ENCODE assay signal across 7 mouse cellular contexts in genomic region chr19:5068570-5069234, GRCm38 (mm10). TPM values are rescaled to one million over a fixed set of nuclear protein-coding genes. Genes with fewer than 3 reads are reported as not detected.
DNase-seq lines count a peak whose midpoint lies in the region; ATAC-seq lines count a peak whose summit lies in the region.

No protein-coding gene starts in this region.

- H3K4me3 ChIP-seq in lung, embryonic 15.5 days, result peak overlapping the region; percentile 62
- peak overlapping the region; percentile 61 for H3K4me3 ChIP-seq in forebrain, embryonic 10.5 days
- peak overlapping the region; percentile 63 for H3K4me3 ChIP-seq in intestine, embryonic 16.5 days (ENCODE audit: low read length)
- H3K4me3 ChIP-seq in neural tube, embryonic 14.5 days (ENCODE audit: low read depth, low read length), result peak overlapping the region; percentile 37

- H3K27me3 ChIP-seq in lung, embryonic 15.5 days, result peaks cover 46% of the 10 kb centered on the region
- peaks cover 72% of the 10 kb centered on the region for H3K27me3 ChIP-seq in forebrain, embryonic 10.5 days (ENCODE audit: poor library complexity, severe bottlenecking)
- peaks cover 26% of the 10 kb centered on the region; the same call in 1 of the 2 replicates for H3K27me3 ChIP-seq in intestine, embryonic 16.5 days (replicated peaks; ENCODE audit: control insufficient read depth, insufficient read depth, low read length)
- peaks cover 18% of the 10 kb centered on the region for H3K27me3 ChIP-seq in neural tube, embryonic 14.5 days (ENCODE audit: control insufficient read depth, insufficient read depth, low read length)

- H3K9ac ChIP-seq in lung, embryonic 15.5 days, result peak overlapping the region; percentile 65
- H3K9ac ChIP-seq in intestine, embryonic 16.5 days (ENCODE audit: low read depth, low read length), result peak overlapping the region; percentile 81
- H3K9ac ChIP-seq in neural tube, embryonic 14.5 days (replicated peaks; ENCODE audit: low read depth, low read length), result peak overlapping the region; percentile 54

- no peak for DNase-seq in lung, postnatal 10 days
- no peak for DNase-seq in forebrain, embryonic 10.5 days (ENCODE audit: extremely low spot score, low spot score)
- no peak for DNase-seq in frontal cortex, postnatal 36 days (ENCODE audit: low spot score in 2 of 2)
- DNase-seq in urinary bladder, postnatal 36 days (ENCODE audit: low spot score in 2 of 2), result no peak

- peaks cover 62% of the 10 kb centered on the region for H3K4me1 ChIP-seq in lung, embryonic 15.5 days
- H3K4me1 ChIP-seq in forebrain, embryonic 10.5 days, result peaks cover 73% of the 10 kb centered on the region
- peaks cover 67% of the 10 kb centered on the region for H3K4me1 ChIP-seq in intestine, embryonic 16.5 days (ENCODE audit: control insufficient read depth, insufficient read depth, low read length)
- peaks cover 28% of the 10 kb centered on the region for H3K4me1 ChIP-seq in neural tube, embryonic 14.5 days (ENCODE audit: control insufficient read depth, insufficient read depth, low read length)

- ATAC-seq in lung, embryonic 15.5 days (ENCODE audit: borderline replicate concordance, extremely low read depth, low FRiP score, low TSS enrichment), result no peak
- no peak for ATAC-seq in intestine, embryonic 16.5 days
- no peak for ATAC-seq in neural tube, embryonic 14.5 days (ENCODE audit: low read depth)

- H3K4me2 ChIP-seq in lung, embryonic 15.5 days, result peak overlapping the region; percentile 87
- H3K4me2 ChIP-seq in intestine, embryonic 16.5 days (ENCODE audit: low read depth, low read length), result peak overlapping the region; percentile 67
- H3K4me2 ChIP-seq in neural tube, embryonic 14.5 days (ENCODE audit: low read depth, low read length), result peak overlapping the region; percentile 57

- H3K27ac ChIP-seq in lung, embryonic 15.5 days, result peak overlapping the region; percentile 75
- peak overlapping the region; percentile 92 for H3K27ac ChIP-seq in forebrain, embryonic 10.5 days
- peak overlapping the region; percentile 95; the same call in 1 of the 2 replicates for H3K27ac ChIP-seq in intestine, embryonic 16.5 days (ENCODE audit: low read length)
- no peak overlapping the region for H3K27ac ChIP-seq in neural tube, embryonic 14.5 days (ENCODE audit: low read depth, low read length)

- no peaks in the 10 kb centered on the region for H3K9me3 ChIP-seq in lung, embryonic 15.5 days
- H3K9me3 ChIP-seq in forebrain, embryonic 10.5 days, result no peaks in the 10 kb centered on the region
- H3K9me3 ChIP-seq in intestine, embryonic 16.5 days (ENCODE audit: control insufficient read depth, low read length), result no peaks in the 10 kb centered on the region
- no peaks in the 10 kb centered on the region for H3K9me3 ChIP-seq in neural tube, embryonic 14.5 days (ENCODE audit: control insufficient read depth, low read length)

- WGBS in lung, embryonic 15.5 days, result 19% methylated on average over 21 of the region's 21 CpGs
- 49% methylated on average over 21 of the region's 21 CpGs for WGBS in forebrain, embryonic 10.5 days
- WGBS in intestine, embryonic 16.5 days, result 34% methylated on average over 21 of the region's 21 CpGs
- 35% methylated on average over 21 of the region's 21 CpGs for WGBS in neural tube, embryonic 14.5 days

- no peaks in the 10 kb centered on the region for H3K36me3 ChIP-seq in lung, embryonic 15.5 days
- no peaks in the 10 kb centered on the region for H3K36me3 ChIP-seq in forebrain, embryonic 10.5 days (replicated peaks)
- no peaks in the 10 kb centered on the region for H3K36me3 ChIP-seq in intestine, embryonic 16.5 days (ENCODE audit: control insufficient read depth, insufficient read depth, low read length)
- no peaks in the 10 kb centered on the region for H3K36me3 ChIP-seq in neural tube, embryonic 14.5 days (ENCODE audit: control insufficient read depth, insufficient read depth, low read length)

RNA-seq across cellular contexts. Expression of gene Cd248, which starts 0.8 kb away (rescaled TPM):
- 71.7 and 72.4 TPM in 2 replicates for polyA plus RNA-seq in lung, embryonic 15.5 days (2015; fragmentation: Nextera tagmentation; extraction: Ambion mirVana)
- polyA plus RNA-seq in forebrain, embryonic 10.5 days (2016; fragmentation: Nextera tagmentation; extraction: Ambion mirVana), result 15.9 and 17.6 TPM in 2 replicates
- 42.8 and 49.6 TPM in 2 replicates for polyA plus RNA-seq in intestine, embryonic 16.5 days (2015; fragmentation: Nextera tagmentation; extraction: Ambion mirVana)
- 6.3 and 26.4 TPM in 2 replicates for polyA plus RNA-seq in neural tube, embryonic 14.5 days (2014; fragmentation: Nextera tagmentation; extraction: Ambion mirVana)

RNA-seq across cellular contexts. Expression of gene Tmem151a, which starts 16.6 kb away (rescaled TPM):
- 3.4 and 4.6 TPM in 2 replicates for polyA plus RNA-seq in lung, embryonic 15.5 days (2015; fragmentation: Nextera tagmentation; extraction: Ambion mirVana)
- polyA plus RNA-seq in forebrain, embryonic 10.5 days (2016; fragmentation: Nextera tagmentation; extraction: Ambion mirVana), result 0.47 and 1.7 TPM in 2 replicates
- polyA plus RNA-seq in intestine, embryonic 16.5 days (2015; fragmentation: Nextera tagmentation; extraction: Ambion mirVana), result 4.7 and 5.1 TPM in 2 replicates
- polyA plus RNA-seq in neural tube, embryonic 14.5 days (2014; fragmentation: Nextera tagmentation; extraction: Ambion mirVana), result 19.8 and 23.7 TPM in 2 replicates

RNA-seq across cellular contexts. Expression of gene Rin1, which starts 18.4 kb away (rescaled TPM):
- polyA plus RNA-seq in lung, embryonic 15.5 days (2015; fragmentation: Nextera tagmentation; extraction: Ambion mirVana), result 2.7 and 2.9 TPM in 2 replicates
- polyA plus RNA-seq in forebrain, embryonic 10.5 days (2016; fragmentation: Nextera tagmentation; extraction: Ambion mirVana), result 2.7 and 3.7 TPM in 2 replicates
- 2.5 and 2.8 TPM in 2 replicates for polyA plus RNA-seq in intestine, embryonic 16.5 days (2015; fragmentation: Nextera tagmentation; extraction: Ambion mirVana)
- polyA plus RNA-seq in neural tube, embryonic 14.5 days (2014; fragmentation: Nextera tagmentation; extraction: Ambion mirVana), result 0.62 and 0.86 TPM in 2 replicates

RNA-seq across cellular contexts. Expression of gene Yif1a, which starts 19.6 kb away (rescaled TPM):
- 94.5 and 96.8 TPM in 2 replicates for polyA plus RNA-seq in lung, embryonic 15.5 days (2015; fragmentation: Nextera tagmentation; extraction: Ambion mirVana)
- 67.1 and 74.2 TPM in 2 replicates for polyA plus RNA-seq in forebrain, embryonic 10.5 days (2016; fragmentation: Nextera tagmentation; extraction: Ambion mirVana)
- 155 and 176 TPM in 2 replicates for polyA plus RNA-seq in intestine, embryonic 16.5 days (2015; fragmentation: Nextera tagmentation; extraction: Ambion mirVana)
- 62.2 and 63.5 TPM in 2 replicates for polyA plus RNA-seq in neural tube, embryonic 14.5 days (2014; fragmentation: Nextera tagmentation; extraction: Ambion mirVana)

RNA-seq across cellular contexts. Expression of gene Brms1, which starts 27.5 kb away (rescaled TPM):
- polyA plus RNA-seq in lung, embryonic 15.5 days (2015; fragmentation: Nextera tagmentation; extraction: Ambion mirVana), result 47.4 and 51.4 TPM in 2 replicates
- 83.0 and 84.2 TPM in 2 replicates for polyA plus RNA-seq in forebrain, embryonic 10.5 days (2016; fragmentation: Nextera tagmentation; extraction: Ambion mirVana)
- polyA plus RNA-seq in intestine, embryonic 16.5 days (2015; fragmentation: Nextera tagmentation; extraction: Ambion mirVana), result 43.7 and 44.1 TPM in 2 replicates
- 21.4 and 34.1 TPM in 2 replicates for polyA plus RNA-seq in neural tube, embryonic 14.5 days (2014; fragmentation: Nextera tagmentation; extraction: Ambion mirVana)
